Mouse (Mus musculus) limb, embryonic 12.5 days (tissue): ENCODE measurements around the gene Gm20594. TPM values are rescaled to one million over a fixed set of nuclear protein-coding genes. Genes with fewer than 3 reads are reported as not detected.

Experiments
- ATAC-seq: fragments of 200-750 bp; cut with Nextera tagmentation; 2 replicates; pipeline ENCODE4 v1.8.0; 2017; ENCODE audit warnings: low read depth, moderate TSS enrichment; ENCODE audit not compliant: insufficient number of reproducible peaks, insufficient read depth, low FRiP score, low TSS enrichment
- H3K27ac ChIP-seq: fragments of 300-500 bp; sonication (generic); 2 replicates; pipeline ENCODE4 v1.5.1; 2016; ENCODE audit warnings: mild to moderate bottlenecking, moderate library complexity
- H3K27me3 ChIP-seq: fragments of 300-500 bp; sonication (generic); 2 replicates; pipeline ENCODE4 v1.6.1; 2016; ENCODE audit warnings: mild to moderate bottlenecking, moderate library complexity
- H3K36me3 ChIP-seq: fragments of 300-500 bp; sonication (generic); 2 replicates; pipeline ENCODE4 v1.6.1; 2016; ENCODE audit warnings: mild to moderate bottlenecking, moderate library complexity
- H3K4me1 ChIP-seq: fragments of 300-500 bp; sonication (generic); replicated peaks from 2 replicates; pipeline ENCODE4 v1.6.1; 2016
- H3K4me2 ChIP-seq: fragments of 300-500 bp; sonication (generic); 2 replicates; pipeline ENCODE4 v1.6.1; 2016; ENCODE audit warnings: mild to moderate bottlenecking, moderate library complexity
- H3K4me3 ChIP-seq: fragments of 300-500 bp; sonication (generic); replicated peaks from 2 replicates; pipeline ENCODE4 v1.5.1; 2016; ENCODE audit warnings: mild to moderate bottlenecking
- H3K9ac ChIP-seq: fragments of 300-500 bp; sonication (generic); replicated peaks from 2 replicates; pipeline ENCODE4 v1.6.1; 2016; ENCODE audit warnings: mild to moderate bottlenecking, moderate library complexity
- H3K9me3 ChIP-seq: fragments of 300-500 bp; sonication (generic); 2 replicates; pipeline ENCODE4 v1.6.1; 2016; ENCODE audit warnings: mild to moderate bottlenecking, moderate library complexity
- WGBS: fragments of 180-500 bp; shearing (Covaris S2); methylation state at CpG from one replicate; pipeline ENCODE4 v1.1.7; 2016; 5-methylcytosine and 5-hydroxymethylcytosine counted together
- polyA plus RNA-seq: library from polyadenylated mRNA; unstranded; fragments of >200 nt; fragmentation: Nextera tagmentation; extraction: Ambion mirVana; gene quantifications from 2 replicates; pipeline ENCODE4 v1.2.1, GENCODE M21; 2016

The Gm20594 gene
- not detected in 2 replicates for polyA plus RNA-seq

DNA sequence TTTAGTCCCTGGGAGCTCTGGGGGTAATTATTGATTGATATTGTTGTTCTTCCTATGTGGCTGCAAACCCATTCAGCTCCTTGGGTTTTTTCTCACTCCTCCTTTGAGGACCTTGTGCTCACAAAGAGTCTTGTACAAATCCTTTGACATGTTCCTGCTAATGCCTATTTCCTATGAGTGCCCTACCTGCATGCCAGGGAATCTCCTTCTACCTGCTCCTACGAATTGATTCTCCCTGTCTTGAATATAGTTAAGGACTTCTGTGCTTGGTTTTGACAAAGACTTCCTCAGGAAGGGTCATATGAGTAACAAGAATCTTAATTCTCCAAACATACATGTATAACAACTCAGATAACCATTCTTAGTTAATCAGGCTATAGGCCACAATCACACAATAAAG is at the start of gene Gm20594:
Gene Gm20594, plus strand, starts transcription at position 301 of the 400 bp plus-strand sequence.
- Histone ChIP-seq H3K4me3 (no peak within 1 kb of the TSS), H3K36me3 (no peaks in the 10 kb centered on the region), H3K9ac (no peak within 1 kb of the TSS), H3K4me1 (no peaks in the 10 kb centered on the region), H3K27me3 (no peaks in the 10 kb centered on the region), H3K4me2 (no peak within 1 kb of the TSS), H3K9me3 (no peaks in the 10 kb centered on the region), H3K27ac (no peak within 1 kb of the TSS)
- no peak for ATAC-seq
- 64% methylated on average over 1 of the region's 1 CpGs for WGBS

DNA sequence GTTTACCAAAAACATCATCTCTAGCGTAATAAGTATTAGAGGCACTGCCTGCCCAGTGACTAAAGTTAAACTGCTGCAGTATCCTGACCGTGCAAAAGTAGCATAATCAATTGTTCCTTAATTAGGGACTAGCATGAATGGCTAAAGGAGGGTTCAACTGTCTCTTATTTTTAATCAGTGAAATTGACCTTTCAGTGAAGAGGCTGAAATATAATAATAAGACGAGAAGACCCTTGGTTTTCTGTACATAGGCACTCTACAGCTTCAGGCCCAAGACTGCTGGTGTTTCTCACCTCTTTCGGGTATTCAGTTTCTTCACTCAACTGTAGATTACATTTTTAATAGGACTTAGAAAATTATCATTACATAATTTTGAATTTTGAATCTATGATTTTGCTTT is 398 bp downstream of the Gm20594 start:
- H3K9ac ChIP-seq, result no peak overlapping the region
- 90% methylated on average over 4 of the region's 4 CpGs for WGBS
- H3K36me3 ChIP-seq, result no peaks in the 10 kb centered on the region
- H3K27me3 ChIP-seq, result no peaks in the 10 kb centered on the region
- H3K4me3 ChIP-seq, result no peak overlapping the region
- no peak overlapping the region for H3K4me2 ChIP-seq
- no peaks in the 10 kb centered on the region for H3K9me3 ChIP-seq
- H3K27ac ChIP-seq, result no peak overlapping the region
- H3K4me1 ChIP-seq, result no peaks in the 10 kb centered on the region
- ATAC-seq, result no peak

DNA sequence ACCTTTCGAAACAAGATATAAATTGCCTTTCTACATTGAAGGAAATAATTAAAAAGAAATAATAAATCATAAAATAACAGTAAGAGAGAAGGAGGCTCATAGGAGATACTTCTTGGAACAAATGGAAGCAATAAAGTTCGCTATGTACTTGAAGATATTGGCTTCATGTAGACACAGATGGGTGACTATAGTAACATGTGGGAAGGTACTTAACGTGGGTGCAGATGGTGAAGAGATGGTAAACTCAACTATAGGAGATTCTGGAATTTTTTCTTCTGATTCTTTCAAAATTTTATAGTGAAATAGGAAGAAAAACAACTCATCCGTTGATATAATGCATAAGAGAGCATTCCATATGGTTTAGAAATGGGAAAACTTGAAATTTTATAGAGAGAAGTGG is 16.1 kb downstream of the Gm20594 start:
- WGBS, result 87% methylated on average over 4 of the region's 4 CpGs
- no peak for ATAC-seq
- no peak overlapping the region for H3K4me2 ChIP-seq

DNA sequence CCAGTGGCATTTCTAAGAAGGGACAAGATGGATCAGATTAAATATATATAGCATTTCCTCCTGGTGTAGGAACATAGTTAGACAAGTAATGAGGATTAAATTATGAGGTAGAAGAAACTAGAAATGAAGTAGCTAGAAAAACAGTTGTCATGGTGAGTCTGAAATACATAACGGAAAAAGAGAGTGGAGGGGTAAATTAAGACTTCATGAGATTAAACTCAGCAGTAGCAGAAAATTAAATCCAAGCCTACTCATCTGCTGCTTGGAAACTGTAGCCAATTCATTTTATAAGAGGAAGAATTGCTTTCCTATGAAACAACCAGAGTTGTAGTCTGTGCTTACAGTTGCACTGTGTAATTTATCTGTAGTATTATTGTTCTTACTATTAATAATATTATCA is 29.1 kb downstream of the Gm20594 start:
- Histone ChIP-seq H3K27me3 (no peaks in the 10 kb centered on the region), H3K4me3 (no peak overlapping the region), H3K36me3 (no peaks in the 10 kb centered on the region), H3K4me2 (no peak overlapping the region), H3K9ac (no peak overlapping the region), H3K4me1 (no peaks in the 10 kb centered on the region), H3K27ac (no peak overlapping the region), H3K9me3 (no peaks in the 10 kb centered on the region)
- WGBS, result 97% methylated on average over 1 of the region's 1 CpGs
- ATAC-seq, result no peak

More for the DNA sequence above, 16.1 kb downstream of the Gm20594 start:
- no peak overlapping the region for H3K4me3 ChIP-seq
- H3K4me1 ChIP-seq, result no peaks in the 10 kb centered on the region
- no peaks in the 10 kb centered on the region for H3K36me3 ChIP-seq
- no peak overlapping the region for H3K27ac ChIP-seq
- H3K9me3 ChIP-seq, result peaks cover 6% of the 10 kb centered on the region; the same call in 1 of the 2 replicates
- no peak overlapping the region for H3K9ac ChIP-seq
- H3K27me3 ChIP-seq, result no peaks in the 10 kb centered on the region

Other genes starting within 250 kb of the Gm20594 start
- 1.3 and 2.0 TPM in 2 replicates for gene Lrrtm4, start 201.0 kb downstream of the Gm20594 start, polyA plus RNA-seq